Mouse (Mus musculus) adrenal gland, adult 18-20 months (tissue): Measurements from ENCODE around the gene Fanci. TPM values are rescaled to one million over a fixed set of nuclear protein-coding genes. Genes with fewer than 3 reads are reported as not detected.

Source experiments
- DNase-seq, 2 experiments: peaks; one replicate each; pipeline ENCODE4 v3.0.0; 2021 to 2022; ENCODE audit warnings: low spot score in 2 of 2
- long read RNA-seq, 2 experiments: library from polyadenylated mRNA; stranded (forward); transcript quantifications; one replicate each; pipeline ENCODE4 v2.0.0; 2021
- total RNA-seq, 2 experiments: library from RNA; stranded (reverse); gene quantifications; 1 replicate in 1 of 2; 2 replicates in 1 of 2; pipeline ENCODE4 v1.2.3; 2021

Gene Fanci
- under 1 TPM; 0.27 to 0.29 TPM for total RNA-seq
- long read RNA-seq, experiment 1: 0 reads
- long read RNA-seq, experiment 2: 0 reads

- peak; percentile 96 to 97 for DNase-seq
Observed at GRCm38 (mm10) chr7:79391883-79392649, at the start of gene Fanci. Gene Fanci (plus strand): TSS chr7:79391929.

GRCm38 (mm10) chr7:79345902-79346301 is 45.8 kb upstream of the Fanci start:
- DNase-seq: peak; percentile 52 to 58

GRCm38 (mm10) chr7:79346555-79347075 is 45.1 kb upstream of the Fanci start:
- DNase-seq: no peak

- no peak for DNase-seq
Observed at GRCm38 (mm10) chr7:79347108-79347813, 44.5 kb upstream of the Fanci start.

- DNase-seq: no peak
Observed at GRCm38 (mm10) chr7:79348816-79349215, 42.9 kb upstream of the Fanci start.

- DNase-seq: peak; percentile 46 to 59
Observed at GRCm38 (mm10) chr7:79349738-79350386, 41.9 kb upstream of the Fanci start.

- no peak for DNase-seq
Observed at GRCm38 (mm10) chr7:79358350-79359182, 33.2 kb upstream of the Fanci start.

- DNase-seq: no peak
Observed at GRCm38 (mm10) chr7:79359183-79359435, 32.6 kb upstream of the Fanci start.

GRCm38 (mm10) chr7:79360056-79360455 is 31.7 kb upstream of the Fanci start:
- no peak for DNase-seq

GRCm38 (mm10) chr7:79362208-79362607 is 29.5 kb upstream of the Fanci start:
- no peak for DNase-seq

- no peak for DNase-seq
Observed at GRCm38 (mm10) chr7:79362830-79363229, 28.9 kb upstream of the Fanci start.

GRCm38 (mm10) chr7:79363370-79364043 is 28.2 kb upstream of the Fanci start:
- DNase-seq: no peak

GRCm38 (mm10) chr7:79368664-79369063 is 23.1 kb upstream of the Fanci start:
- DNase-seq: no peak

GRCm38 (mm10) chr7:79369416-79369815 is 22.3 kb upstream of the Fanci start:
- no peak for DNase-seq

- peak; percentile 72 to 77 for DNase-seq
Observed at GRCm38 (mm10) chr7:79371321-79371879, 20.3 kb upstream of the Fanci start.

GRCm38 (mm10) chr7:79374017-79374416 is 17.7 kb upstream of the Fanci start:
- no peak for DNase-seq

- no peak for DNase-seq
Observed at GRCm38 (mm10) chr7:79375594-79375993, 16.1 kb upstream of the Fanci start.

- no peak for DNase-seq
Observed at GRCm38 (mm10) chr7:79376516-79377275, 15.0 kb upstream of the Fanci start.

GRCm38 (mm10) chr7:79386422-79387133 is 5.2 kb upstream of the Fanci start, which contains the start of gene Rlbp1:
Gene Rlbp1 (minus strand): TSS chr7:79387048.
- DNase-seq: no peak
